Mouse (Mus musculus): Measurements from ENCODE around the gene Cand1. TPM values are rescaled to one million over a fixed set of nuclear protein-coding genes. Genes with fewer than 3 reads are reported as not detected.

Cand1 gene
- 29.7 TPM for polyA plus RNA-seq (2014; fragmentation: Illumina TruSeq; extraction: RNeasy Lipid Tissue Mini Kit (QIAGEN cat#74804); ENCODE audit: low read depth, low replicate concordance)

DNA sequence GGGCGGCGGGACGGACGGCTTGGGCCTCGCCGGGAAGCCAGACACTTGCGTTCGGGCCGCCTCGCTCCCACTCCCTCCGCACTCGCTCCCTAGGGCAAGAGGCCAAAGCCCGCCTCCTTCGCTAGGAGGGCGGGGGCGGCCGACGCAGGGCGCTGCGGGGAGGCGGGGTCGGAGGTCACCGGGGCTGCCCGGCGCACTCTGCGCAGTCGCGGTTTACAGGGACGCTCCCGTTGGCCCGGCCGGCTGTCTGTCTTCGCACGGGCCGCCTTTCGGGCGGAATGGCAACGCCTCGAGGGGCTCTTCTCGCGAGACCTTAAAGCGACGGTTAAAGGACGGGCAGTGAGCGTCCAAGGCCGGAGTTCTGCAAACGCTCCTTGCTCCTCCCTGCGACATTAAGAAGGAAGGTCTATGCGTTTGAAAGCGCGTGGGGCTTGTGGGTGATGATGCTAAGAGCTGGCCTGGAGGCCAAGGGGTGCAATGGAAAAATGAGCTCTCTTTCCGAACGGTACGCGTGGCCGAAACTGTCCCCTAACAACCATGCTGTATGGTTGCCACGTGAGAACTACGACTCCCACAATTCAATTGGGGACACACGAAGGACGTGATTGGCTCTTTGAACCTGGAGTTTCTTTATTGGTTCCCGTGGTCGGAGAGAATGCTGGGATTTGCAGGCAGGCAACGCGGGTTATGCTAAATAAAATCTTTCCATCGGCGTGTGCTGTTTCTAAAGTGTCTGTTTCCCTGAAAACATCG is at the start of gene Cand1:
Cand1 (minus strand) TSS at position 87 of the 753 bp plus-strand sequence.

Other genes starting within 250 kb of the Cand1 start
- gene Grip1, start 213.8 kb upstream of the Cand1 start, polyA plus RNA-seq (2014; fragmentation: Illumina TruSeq; extraction: RNeasy Lipid Tissue Mini Kit (QIAGEN cat#74804); ENCODE audit: low read depth, low replicate concordance) = 4.2 TPM

All from adipose tissue, adult 10 weeks (tissue).